7 mouse cellular contexts compared by ENCODE assay signal in the genomic region with DNA sequence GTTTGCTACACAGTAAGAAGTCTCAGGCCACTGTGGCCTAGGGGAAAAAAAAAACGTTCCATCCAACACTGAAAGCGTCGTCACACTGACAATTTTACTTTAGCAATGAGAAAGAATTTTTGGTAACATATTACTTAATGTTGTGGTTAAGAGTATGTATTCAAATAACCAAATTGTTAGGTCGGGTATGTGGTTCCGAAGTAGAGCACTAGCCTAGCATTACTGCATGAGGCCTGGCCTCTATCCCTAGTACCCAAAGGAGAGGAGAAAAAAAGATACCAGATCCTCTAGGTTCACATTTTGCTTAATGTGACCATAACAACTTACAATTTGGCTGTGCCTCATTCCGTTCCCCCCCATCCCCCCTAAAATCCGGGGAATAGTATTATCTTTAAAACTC. TPM values are rescaled to one million over a fixed set of nuclear protein-coding genes. Genes with fewer than 3 reads are reported as not detected.
DNase-seq lines count a peak whose midpoint lies in the region; ATAC-seq and TF ChIP-seq lines count a peak whose summit lies in the region.

No protein-coding gene starts in this region.

- H3K9me3 ChIP-seq in lung, postnatal 0 days (ENCODE audit: low read length), result no peaks in the 10 kb centered on the region
- H3K9me3 ChIP-seq in hindbrain, embryonic 11.5 days (ENCODE audit: control insufficient read depth, low read length), result no peaks in the 10 kb centered on the region
- H3K9me3 ChIP-seq in midbrain, embryonic 10.5 days (replicated peaks), result no peaks in the 10 kb centered on the region

- H3K9ac ChIP-seq in lung, postnatal 0 days (replicated peaks; ENCODE audit: low read depth), result peak overlapping the region; percentile 91
- peak overlapping the region; percentile 97 for H3K9ac ChIP-seq in hindbrain, embryonic 11.5 days (ENCODE audit: low read depth, low read length)

- no peaks in the 10 kb centered on the region for H3K36me3 ChIP-seq in lung, postnatal 0 days (ENCODE audit: insufficient read depth, low read length)
- H3K36me3 ChIP-seq in hindbrain, embryonic 11.5 days (ENCODE audit: control insufficient read depth, insufficient read depth, low read length), result no peaks in the 10 kb centered on the region
- H3K36me3 ChIP-seq in midbrain, embryonic 10.5 days, result no peaks in the 10 kb centered on the region

- TF ChIP-seq EP300 in lung, postnatal 0 days (IDR thresholded peaks at IDR 0.05), result no peak

- whole genome bisulfite sequencing in lung, postnatal 0 days, result 9% methylated on average over 7 of the region's 7 CpGs
- WGBS in hindbrain, embryonic 11.5 days, result 21% methylated on average over 7 of the region's 7 CpGs
- 21% methylated on average over 7 of the region's 7 CpGs for WGBS in midbrain, embryonic 10.5 days

- H3K4me1 ChIP-seq in lung, postnatal 0 days (ENCODE audit: insufficient read depth, low read depth, low read length), result peaks cover 5% of the 10 kb centered on the region; the same call in 1 of the 2 replicates
- H3K4me1 ChIP-seq in hindbrain, embryonic 11.5 days (replicated peaks; ENCODE audit: control insufficient read depth, insufficient read depth, low read length), result peaks cover 2% of the 10 kb centered on the region; the same call in 1 of the 2 replicates
- H3K4me1 ChIP-seq in midbrain, embryonic 10.5 days, result peaks cover 20% of the 10 kb centered on the region

- no peaks in the 10 kb centered on the region for H3K27me3 ChIP-seq in lung, postnatal 0 days (replicated peaks; ENCODE audit: insufficient read depth, low read length)
- no peaks in the 10 kb centered on the region for H3K27me3 ChIP-seq in hindbrain, embryonic 11.5 days (ENCODE audit: control insufficient read depth, insufficient read depth, low read length)
- H3K27me3 ChIP-seq in midbrain, embryonic 10.5 days (ENCODE audit: low read depth, poor library complexity, severe bottlenecking), result no peaks in the 10 kb centered on the region

- peak overlapping the region; percentile 61 for H3K4me3 ChIP-seq in lung, postnatal 0 days (ENCODE audit: low read depth, low read length)
- H3K4me3 ChIP-seq in hindbrain, embryonic 11.5 days (ENCODE audit: low read depth, low read length), result peak overlapping the region; percentile 91
- peak overlapping the region; percentile 91 for H3K4me3 ChIP-seq in midbrain, embryonic 10.5 days

- peak; percentile 53 for DNase-seq in lung, postnatal 0 days (ENCODE audit: low spot score)
- DNase-seq in lung, postnatal 14 days, result no peak
- DNase-seq in embryo, embryonic 9.5 days (ENCODE audit: extremely low spot score), result peak; percentile 17
- no peak for DNase-seq in hindbrain, embryonic 11.5 days (ENCODE audit: low spot score)
- no peak for DNase-seq in midbrain, embryonic 10.5 days (ENCODE audit: low spot score)
- no peak for DNase-seq in adrenal gland, adult 2 months

- ATAC-seq in lung, postnatal 0 days, result no peak
- no peak for ATAC-seq in hindbrain, embryonic 11.5 days (ENCODE audit: low FRiP score)
- ATAC-seq in erythroid progenitor cell, adult 5-6 weeks (replicated peaks; ENCODE audit: low FRiP score, poor library complexity, severe bottlenecking), result no peak

- no peak for TF ChIP-seq CTCF in lung, postnatal 0 days (IDR thresholded peaks at IDR 0.05)

- H3K27ac ChIP-seq in lung, postnatal 0 days (ENCODE audit: low read length), result peak overlapping the region; percentile 91
- H3K27ac ChIP-seq in hindbrain, embryonic 11.5 days (ENCODE audit: low read depth, low read length), result peak overlapping the region; percentile 93
- H3K27ac ChIP-seq in midbrain, embryonic 10.5 days (replicated peaks), result peak overlapping the region; percentile 96

- H3K4me2 ChIP-seq in lung, postnatal 0 days (replicated peaks; ENCODE audit: low read depth, low read length), result peak overlapping the region; percentile 96
- H3K4me2 ChIP-seq in hindbrain, embryonic 11.5 days (replicated peaks; ENCODE audit: low read depth, low read length), result peak overlapping the region; percentile 58

RNA-seq across cellular contexts. Expression of gene Pdss2, which starts 0.8 kb away (rescaled TPM):
- 4.5 and 5.1 TPM in 2 replicates for polyA plus RNA-seq in lung, postnatal 0 days (2015; fragmentation: Nextera tagmentation; extraction: Ambion mirVana)
- polyA plus RNA-seq in hindbrain, embryonic 11.5 days (2014; fragmentation: Nextera tagmentation; extraction: Ambion mirVana), result 15.2 and 18.4 TPM in 2 replicates
- polyA plus RNA-seq in midbrain, embryonic 10.5 days (2016; fragmentation: Nextera tagmentation; extraction: Ambion mirVana), result 15.2 and 16.0 TPM in 2 replicates
- 0.72 TPM in 1 of 2 replicates, not detected in the other for total RNA-seq in erythroid progenitor cell, adult 5-6 weeks (2015; ENCODE audit: low replicate concordance)
- 1.7 and 6.1 TPM in 2 replicates for total RNA-seq in erythroid progenitor cell, adult 5-6 weeks (2017; ENCODE audit: low replicate concordance)
- 10 to 100 TPM; 18.9 to 19.9 TPM for total RNA-seq in adrenal gland, adult 2 months (2021)
- polyA plus RNA-seq in adrenal gland, adult 2 months (2012; rRNA removed), result 25.8 and 26.7 TPM in 2 replicates

RNA-seq across cellular contexts. Expression of gene 9030612E09Rik, which starts 46.0 kb away (rescaled TPM):
- polyA plus RNA-seq in lung, postnatal 0 days (2015; fragmentation: Nextera tagmentation; extraction: Ambion mirVana), result 0.16 TPM in 1 of 2 replicates, not detected in the other
- 1.4 and 2.0 TPM in 2 replicates for polyA plus RNA-seq in hindbrain, embryonic 11.5 days (2014; fragmentation: Nextera tagmentation; extraction: Ambion mirVana)
- 0.79 and 1.3 TPM in 2 replicates for polyA plus RNA-seq in midbrain, embryonic 10.5 days (2016; fragmentation: Nextera tagmentation; extraction: Ambion mirVana)
- total RNA-seq in erythroid progenitor cell, adult 5-6 weeks (2015; ENCODE audit: low replicate concordance), result not detected in 2 replicates
- not detected in 2 replicates for total RNA-seq in erythroid progenitor cell, adult 5-6 weeks (2017; ENCODE audit: low replicate concordance)
- under 1 TPM; 0.26 to 0.35 TPM for total RNA-seq in adrenal gland, adult 2 months (2021)
- 0.51 and 0.73 TPM in 2 replicates for polyA plus RNA-seq in adrenal gland, adult 2 months (2012; rRNA removed)

RNA-seq across cellular contexts. Expression of gene Sobp, which starts 46.1 kb away (rescaled TPM):
- 0.27 and 0.31 TPM in 2 replicates for polyA plus RNA-seq in lung, postnatal 0 days (2015; fragmentation: Nextera tagmentation; extraction: Ambion mirVana)
- polyA plus RNA-seq in hindbrain, embryonic 11.5 days (2014; fragmentation: Nextera tagmentation; extraction: Ambion mirVana), result 7.1 and 11.1 TPM in 2 replicates
- 2.0 and 2.3 TPM in 2 replicates for polyA plus RNA-seq in midbrain, embryonic 10.5 days (2016; fragmentation: Nextera tagmentation; extraction: Ambion mirVana)
- total RNA-seq in erythroid progenitor cell, adult 5-6 weeks (2015; ENCODE audit: low replicate concordance), result not detected in 2 replicates
- total RNA-seq in erythroid progenitor cell, adult 5-6 weeks (2017; ENCODE audit: low replicate concordance), result not detected in 2 replicates
- 1 to 10 TPM; 4.9 to 5.1 TPM for total RNA-seq in adrenal gland, adult 2 months (2021)
- polyA plus RNA-seq in adrenal gland, adult 2 months (2012; rRNA removed), result 5.1 and 5.4 TPM in 2 replicates

Comparison
In these comparisons a context has a peak if more than half of its experiments do, and no peak if none do; other contexts are left out.
1. DNase-seq: peak in lung, postnatal 0 days (single experiment) and embryo, embryonic 9.5 days (single experiment); none in lung, postnatal 14 days (single experiment), hindbrain, embryonic 11.5 days (single experiment), midbrain, embryonic 10.5 days (single experiment) and adrenal gland, adult 2 months (single experiment).
2. Peak in every context shown above with its lines, with median percentiles within 50 percentile points of each other: H3K27ac ChIP-seq and H3K4me3 ChIP-seq.